Mouse (Mus musculus) MEL (cell line): ENCODE measurements around the gene Bbof1. TPM values are rescaled to one million over a fixed set of nuclear protein-coding genes. Genes with fewer than 3 reads are reported as not detected.

Experiments
- DNase-seq: peaks from one replicate; pipeline ENCODE4 v3.0.0; 2011; ENCODE audit warnings: low read depth, low spot score
- H3K27ac ChIP-seq: 2 replicates; pipeline ENCODE4 v1.5.1; 2012; ENCODE audit warnings: low read depth, mild to moderate bottlenecking, control low read depth, low read length, moderate library complexity; ENCODE audit not compliant: control insufficient read depth
- H3K27me3 ChIP-seq, 2 experiments: fragments of 150-350 bp in 1 of 2; sonication (generic) in 1 of 2; 2 replicates each; pipeline ENCODE4 v1.6.1; 2012; ENCODE audit warnings: low read length in 2 of 2, mild to moderate bottlenecking in 2 of 2, improper control_type of control experiment in 1 of 2, moderate library complexity in 1 of 2; ENCODE audit not compliant: insufficient read depth in 2 of 2, control insufficient read depth in 1 of 2
- H3K36me3 ChIP-seq, 2 experiments: 2 replicates each; pipeline ENCODE4 v1.6.1; 2012 to 2014; ENCODE audit warnings: low read length in 2 of 2, improper control_type of control experiment in 1 of 2, inconsistent platforms in 1 of 2, mild to moderate bottlenecking in 1 of 2; ENCODE audit not compliant: insufficient read depth in 2 of 2, control insufficient read depth in 1 of 2
- H3K4me1 ChIP-seq, 2 experiments: fragments of 150-350 bp in 1 of 2; sonication (generic) in 1 of 2; 2 replicates each; pipeline ENCODE4 v1.6.1; 2012; ENCODE audit warnings: low read length in 2 of 2, improper control_type of control experiment in 1 of 2, mild to moderate bottlenecking in 1 of 2; ENCODE audit not compliant: insufficient read depth in 2 of 2, control insufficient read depth in 1 of 2
- H3K4me3 ChIP-seq, 2 experiments: fragments of 150-350 bp in 1 of 2; sonication (generic) in 1 of 2; 2 replicates each; pipeline ENCODE4 v1.5.1; 2012; ENCODE audit warnings: low read depth in 2 of 2, low read length in 2 of 2, mild to moderate bottlenecking in 2 of 2, moderate library complexity in 2 of 2, control low read depth in 1 of 2, improper control_type of control experiment in 1 of 2; ENCODE audit not compliant: control insufficient read depth in 1 of 2, insufficient read depth in 1 of 2
- H3K79me2 ChIP-seq: 2 replicates; pipeline ENCODE4 v1.6.1; 2012; ENCODE audit warnings: mild to moderate bottlenecking, low read length, moderate library complexity; ENCODE audit not compliant: control insufficient read depth, poor library complexity, insufficient read depth
- H3K9ac ChIP-seq: 2 replicates; pipeline ENCODE4 v1.6.1; 2012; ENCODE audit warnings: low read depth, mild to moderate bottlenecking, control low read depth, low read length, moderate library complexity; ENCODE audit not compliant: control insufficient read depth, poor library complexity, severe bottlenecking
- H3K9me3 ChIP-seq: fragments of 150-350 bp; sonication (generic); replicated peaks from 2 replicates; pipeline ENCODE4 v1.6.1; 2012; ENCODE audit warnings: mild to moderate bottlenecking, low read length, improper control_type of control experiment, moderate library complexity; ENCODE audit not compliant: insufficient read depth
- BHLHE40 ChIP-seq: IDR thresholded peaks from 2 replicates; pipeline ENCODE4 v1.6.1; 2012; ENCODE audit warnings: low read depth, mild to moderate bottlenecking, inconsistent platforms, low read length, improper control_type of control experiment, borderline replicate concordance
- CHD2 ChIP-seq: IDR thresholded peaks from 2 replicates; pipeline ENCODE4 v1.6.1; 2011; ENCODE audit warnings: low read length, improper control_type of control experiment
- E2F4 ChIP-seq: IDR thresholded peaks from 2 replicates; pipeline ENCODE4 v1.6.1; 2011; ENCODE audit warnings: low read depth, low read length, improper control_type of control experiment, borderline replicate concordance
- EP300 ChIP-seq, 2 experiments: IDR thresholded peaks; 2 replicates each; pipeline ENCODE4 v1.6.1; 2011; ENCODE audit warnings: improper control_type of control experiment in 2 of 2, low read length in 2 of 2, low read depth in 1 of 2, mild to moderate bottlenecking in 1 of 2
- GATA1 ChIP-seq: IDR thresholded peaks from 2 replicates; pipeline ENCODE4 v1.6.1; 2011; ENCODE audit warnings: low read depth, low read length, improper control_type of control experiment
- JUND ChIP-seq: IDR thresholded peaks from 2 replicates; pipeline ENCODE4 v1.6.1; 2011; ENCODE audit warnings: low read depth, mild to moderate bottlenecking, improper control_type of control experiment, low read length
- MAZ ChIP-seq: IDR thresholded peaks from 2 replicates; pipeline ENCODE4 v1.6.1; 2012; ENCODE audit warnings: low read depth, mild to moderate bottlenecking, inconsistent platforms, low read length, improper control_type of control experiment
- MYB ChIP-seq: IDR thresholded peaks from 2 replicates; pipeline ENCODE4 v1.6.1; 2011; ENCODE audit warnings: mild to moderate bottlenecking, low read depth, low read length, improper control_type of control experiment
- MYC ChIP-seq: IDR thresholded peaks from 2 replicates; pipeline ENCODE4 v1.6.1; 2011; ENCODE audit warnings: low read depth, mild to moderate bottlenecking, low read length, improper control_type of control experiment, moderate library complexity
- POLR2AphosphoS5 ChIP-seq: IDR thresholded peaks from 2 replicates; pipeline ENCODE4 v1.6.1; 2012; ENCODE audit warnings: low read depth, borderline replicate concordance, mild to moderate bottlenecking, inconsistent platforms, low read length, moderate library complexity, mixed read lengths
- RAD21 ChIP-seq: IDR thresholded peaks from 2 replicates; pipeline ENCODE4 v1.6.1; 2011; ENCODE audit warnings: mild to moderate bottlenecking, low read depth, low read length, improper control_type of control experiment
- SMC3 ChIP-seq: IDR thresholded peaks from 2 replicates; pipeline ENCODE4 v1.6.1; 2011; ENCODE audit warnings: low read depth, low read length, improper control_type of control experiment
- TCF12 ChIP-seq: IDR thresholded peaks from 2 replicates; pipeline ENCODE4 v1.6.1; 2014; ENCODE audit warnings: low read depth, mild to moderate bottlenecking, inconsistent platforms, low read length, improper control_type of control experiment, moderate library complexity
- USF1 ChIP-seq: IDR thresholded peaks from 2 replicates; pipeline ENCODE4 v1.6.1; 2014; ENCODE audit warnings: low read depth, mild to moderate bottlenecking, inconsistent platforms, low read length, improper control_type of control experiment, moderate library complexity
- ZNF384 ChIP-seq: IDR thresholded peaks from 2 replicates; pipeline ENCODE4 v1.6.1; 2012; ENCODE audit warnings: low read depth, mild to moderate bottlenecking, inconsistent platforms, low read length, improper control_type of control experiment
- polyA plus RNA-seq, 2 experiments: library from polyadenylated mRNA; stranded (reverse) in 1 of 2; unstranded in 1 of 2; fragments of >175 nt in 1 of 2; fragments of >200 nt in 1 of 2; gene quantifications; 2 replicates each; pipeline versions ENCODE4 v1.2.1 to v1.2.4; 2012; ENCODE audit warnings: low replicate concordance in 2 of 2, low read depth in 1 of 2; ENCODE audit not compliant: insufficient read length in 2 of 2, insufficient read depth in 1 of 2, missing spikeins in 1 of 2
- total RNA-seq: library from RNA; depleted of rRNA; stranded (reverse); fragments of 300-350 nt; gene quantifications from 2 replicates; pipeline ENCODE4 v1.2.3, GENCODE M21; 2012

Bbof1 gene
- total and polyA plus RNA-seq, 3 experiments, result 0.81 to 1.3 TPM; not detected in 1

DNA sequence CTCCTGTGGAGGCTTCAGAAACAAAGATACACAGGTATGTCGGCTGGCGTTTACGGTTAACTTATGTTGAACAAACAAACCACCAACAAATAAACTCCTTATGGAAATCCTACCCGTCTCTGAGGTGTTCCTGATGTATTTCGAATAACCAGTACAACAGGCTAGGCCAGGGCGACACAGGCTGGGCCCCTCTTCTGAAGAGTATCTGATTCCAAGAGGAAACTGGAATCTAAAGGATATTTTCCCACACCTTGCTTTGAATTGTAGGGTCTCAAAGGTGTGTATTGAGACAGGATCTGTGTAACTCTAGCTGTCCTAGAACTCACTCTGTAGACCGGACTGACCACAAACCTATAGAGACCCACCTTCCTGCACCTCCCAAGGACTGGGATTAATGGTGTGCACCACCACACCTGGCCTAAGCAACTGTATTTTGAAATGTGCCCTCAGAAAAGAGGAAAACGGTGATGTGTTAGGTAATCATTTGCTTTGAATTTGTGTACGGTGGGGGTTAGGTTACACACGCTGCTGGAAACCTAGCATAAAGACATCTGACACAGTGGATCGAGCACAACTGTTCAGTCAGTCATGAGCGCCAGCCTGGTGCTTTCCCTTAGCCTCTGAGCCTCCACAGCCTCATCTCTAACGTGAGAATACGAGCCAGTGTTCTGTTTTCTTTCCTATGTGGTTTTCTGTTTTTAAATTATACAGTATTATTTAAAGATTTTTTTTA lies 11.8 kb upstream of the Bbof1 start:
- no peak overlapping the region for H3K9ac ChIP-seq
- peaks cover 9 to 19% of the 10 kb centered on the region in 2 experiments for H3K4me1 ChIP-seq
- no peak overlapping the region; the same call in 1 of the 2 replicates for H3K27ac ChIP-seq
- TF ChIP-seq EP300 (IDR thresholded peaks at IDR 0.05; ENCODE audit: low read depth in 1 of 2, low read length in 2 of 2), result no peak
- no peak for TF ChIP-seq TCF12
- TF ChIP-seq CHD2, result no peak
- TF ChIP-seq JUND, result no peak
- TF ChIP-seq SMC3, result no peak
- TF ChIP-seq GATA1, result no peak
- TF ChIP-seq POLR2AphosphoS5, result no peak
- TF ChIP-seq USF1, result no peak
- TF ChIP-seq E2F4, result no peak
- no peak for TF ChIP-seq BHLHE40
- no peak for TF ChIP-seq MAZ
- TF ChIP-seq MYC, result no peak
- TF ChIP-seq MYB, result no peak
- H3K79me2 ChIP-seq, result no peaks in the 10 kb centered on the region
- peaks cover 0 to 21% of the 10 kb centered on the region in 2 experiments; a peak in 3 of 4 replicates for H3K36me3 ChIP-seq
- no peaks in the 10 kb centered on the region for H3K27me3 ChIP-seq
- no peak overlapping the region for H3K4me3 ChIP-seq
- H3K9me3 ChIP-seq, result no peaks in the 10 kb centered on the region
- DNase-seq, result no peak

DNA sequence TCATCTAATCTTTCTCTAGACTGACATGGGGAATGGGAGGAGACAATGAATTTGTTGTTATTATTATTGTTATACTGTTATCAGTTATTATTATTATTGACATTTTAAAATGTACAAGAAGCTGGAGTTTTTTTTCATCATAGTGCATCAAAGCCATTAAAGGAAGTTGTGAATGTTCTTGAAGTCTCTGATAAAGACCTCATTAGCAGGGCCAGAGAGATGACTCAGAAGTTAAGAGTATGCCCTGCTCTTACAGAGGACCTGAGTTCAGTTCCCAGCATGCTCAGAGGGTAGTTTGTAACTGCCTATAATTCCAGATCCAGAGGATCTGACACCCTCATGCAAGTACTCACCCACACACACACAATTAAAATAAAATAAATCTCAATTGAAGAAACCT lies 11.2 kb upstream of the Bbof1 start:
- Histone ChIP-seq H3K27ac (peak overlapping the region; percentile 49; the same call in 1 of the 2 replicates), H3K9ac (no peak overlapping the region), H3K79me2 (no peaks in the 10 kb centered on the region), H3K27me3 (no peaks in the 10 kb centered on the region)
- TF ChIP-seq TCF12 (peak; percentile 19; the same call in 1 of the 2 replicates), MYB (no peak), JUND (0 out of 2 replicates have a peak, but pooled peaks have one; percentile 32), EP300 (IDR thresholded peaks at IDR 0.05; ENCODE audit: low read depth in 1 of 2, low read length in 2 of 2) (peak; percentile 43 to 75), GATA1 (peak; percentile 67), MAZ (no peak), POLR2AphosphoS5 (no peak), RAD21 (no peak), ZNF384 (peak; percentile 76)
- TF ChIP-seq, all 39 proteins: peak for 5
- H3K36me3 ChIP-seq, result peaks cover 0 to 21% of the 10 kb centered on the region in 2 experiments; a peak in 3 of 4 replicates
- H3K4me1 ChIP-seq, result peaks cover 9 to 19% of the 10 kb centered on the region in 2 experiments
- no peak overlapping the region for H3K4me3 ChIP-seq
- no peaks in the 10 kb centered on the region for H3K9me3 ChIP-seq
- peak; percentile 81 for DNase-seq
